Mouse (Mus musculus) midbrain, postnatal 0 days (tissue): ENCODE results near the gene Aldh1a1. TPM values are rescaled to one million over a fixed set of nuclear protein-coding genes. Genes with fewer than 3 reads are reported as not detected.

Source experiments
- ATAC-seq: fragments of 200-750 bp; cut with Nextera tagmentation; 2 replicates; pipeline ENCODE4 v1.8.0; 2017; ENCODE audit warnings: moderate number of reproducible peaks, mild to moderate bottlenecking, moderate TSS enrichment, moderate library complexity; ENCODE audit not compliant: low FRiP score
- DNase-seq: peaks from one replicate; pipeline ENCODE4 v3.0.0-alpha.2; 2015; ENCODE audit warnings: low spot score
- H3K27ac ChIP-seq: fragments of 300-500 bp; sonication (generic); 2 replicates; pipeline ENCODE4 v1.5.1; 2014; ENCODE audit warnings: low read depth, mild to moderate bottlenecking, low read length, mixed read lengths
- H3K27me3 ChIP-seq: fragments of 300-500 bp; sonication (generic); 2 replicates; pipeline ENCODE4 v1.6.1; 2014; ENCODE audit warnings: low read length, control low read depth, mixed read lengths; ENCODE audit not compliant: insufficient read depth
- H3K36me3 ChIP-seq: fragments of 300-500 bp; sonication (generic); 2 replicates; pipeline ENCODE4 v1.6.1; 2014; ENCODE audit warnings: low read length, control low read depth, mixed read lengths; ENCODE audit not compliant: insufficient read depth
- H3K4me1 ChIP-seq: fragments of 300-500 bp; sonication (generic); 2 replicates; pipeline ENCODE4 v1.6.1; 2014; ENCODE audit warnings: mild to moderate bottlenecking, control low read depth, antibody characterized with exemption, low read length, mixed read lengths; ENCODE audit not compliant: insufficient read depth
- H3K4me2 ChIP-seq: fragments of 300-500 bp; sonication (generic); 2 replicates; pipeline ENCODE4 v1.6.1; 2014; ENCODE audit warnings: low read depth, mild to moderate bottlenecking, low read length, mixed read lengths; ENCODE audit not compliant: poor library complexity, severe bottlenecking
- H3K4me3 ChIP-seq: fragments of 300-500 bp; sonication (generic); 2 replicates; pipeline ENCODE4 v1.5.1; 2014; ENCODE audit warnings: low read depth, mild to moderate bottlenecking, low read length, moderate library complexity
- H3K9ac ChIP-seq: fragments of 300-500 bp; sonication (generic); replicated peaks from 2 replicates; pipeline ENCODE4 v1.6.1; 2014; ENCODE audit warnings: mild to moderate bottlenecking, low read length, moderate library complexity, mixed read lengths; ENCODE audit not compliant: poor library complexity, severe bottlenecking
- H3K9me3 ChIP-seq: fragments of 300-500 bp; sonication (generic); 2 replicates; pipeline ENCODE4 v1.6.1; 2016; ENCODE audit warnings: low read length, control low read depth
- CTCF ChIP-seq: IDR thresholded peaks from 2 replicates; pipeline ENCODE4 v1.5.1; 2016; ENCODE audit warnings: antibody characterized with exemption, mild to moderate bottlenecking
- WGBS: fragments of 180-500 bp; shearing (Covaris S2); extraction: QIAGEN DNeasy Blood & Tissue Kit; methylation state at CpG from one replicate; pipeline ENCODE4 v1.1.7; 2014; 5-methylcytosine and 5-hydroxymethylcytosine counted together
- polyA plus RNA-seq: library from polyadenylated mRNA; unstranded; fragments of >200 nt; fragmentation: Nextera tagmentation; extraction: Ambion mirVana; gene quantifications from 2 replicates; pipeline ENCODE4 v1.2.1, GENCODE M21; 2015
- total RNA-seq: library from RNA; depleted of rRNA; stranded (reverse); fragments of >200 nt; gene quantifications from 2 replicates; pipeline ENCODE4 v1.2.3, GENCODE M21; 2014

Aldh1a1 gene
- total and polyA plus RNA-seq, 2 experiments from 2014 or later, result 18.1 to 22.0 TPM

GRCm38 (mm10) chr19:20566294-20566693 lies 73.8 kb downstream of the Aldh1a1 start:
- Histone ChIP-seq H3K27me3 (no peaks in the 10 kb centered on the region), H3K36me3 (no peaks in the 10 kb centered on the region), H3K9ac (no peak overlapping the region), H3K9me3 (no peaks in the 10 kb centered on the region), H3K27ac (no peak overlapping the region), H3K4me3 (no peak overlapping the region), H3K4me2 (no peak overlapping the region), H3K4me1 (no peaks in the 10 kb centered on the region)
- ATAC-seq (no peak), DNase-seq (peak; percentile 5)
- no peak for TF ChIP-seq CTCF
- WGBS, result 84% methylated on average over 4 of the region's 4 CpGs

- WGBS, result 94% methylated on average over 2 of the region's 2 CpGs
- no peak for TF ChIP-seq CTCF
- DNase-seq (no peak), ATAC-seq (no peak)
- H3K4me2 ChIP-seq, result no peak overlapping the region
- H3K36me3 ChIP-seq, result no peaks in the 10 kb centered on the region
- no peak overlapping the region for H3K9ac ChIP-seq
- no peaks in the 10 kb centered on the region for H3K27me3 ChIP-seq
- H3K4me3 ChIP-seq, result no peak overlapping the region
- no peaks in the 10 kb centered on the region for H3K4me1 ChIP-seq
- no peak overlapping the region for H3K27ac ChIP-seq
- no peaks in the 10 kb centered on the region for H3K9me3 ChIP-seq
Observed at GRCm38 (mm10) chr19:20567039-20567438, 74.5 kb downstream of the Aldh1a1 start.

GRCm38 (mm10) chr19:20576984-20577383 lies 84.5 kb downstream of the Aldh1a1 start:
- no peak for ATAC-seq
- Histone ChIP-seq H3K36me3 (no peaks in the 10 kb centered on the region), H3K4me3 (no peak overlapping the region), H3K9ac (no peak overlapping the region), H3K9me3 (no peaks in the 10 kb centered on the region), H3K4me2 (no peak overlapping the region), H3K27me3 (no peaks in the 10 kb centered on the region), H3K4me1 (no peaks in the 10 kb centered on the region), H3K27ac (no peak overlapping the region)
- TF ChIP-seq CTCF, result no peak
- 72% methylated on average over 3 of the region's 3 CpGs for WGBS
- DNase-seq, result no peak

- Histone ChIP-seq H3K36me3 (no peaks in the 10 kb centered on the region), H3K4me2 (no peak overlapping the region), H3K9me3 (no peaks in the 10 kb centered on the region), H3K27me3 (no peaks in the 10 kb centered on the region), H3K27ac (no peak overlapping the region), H3K9ac (no peak overlapping the region), H3K4me1 (no peaks in the 10 kb centered on the region), H3K4me3 (no peak overlapping the region)
- DNase-seq (no peak), ATAC-seq (no peak)
- no peak for TF ChIP-seq CTCF
- 82% methylated on average over 5 of the region's 5 CpGs for WGBS
Observed at GRCm38 (mm10) chr19:20577429-20577828, 84.9 kb downstream of the Aldh1a1 start.

GRCm38 (mm10) chr19:20599951-20600350 lies 107.4 kb downstream of the Aldh1a1 start:
- no peaks in the 10 kb centered on the region for H3K9me3 ChIP-seq
- no peaks in the 10 kb centered on the region for H3K27me3 ChIP-seq
- DNase-seq (no peak), ATAC-seq (no peak)
- no peaks in the 10 kb centered on the region for H3K36me3 ChIP-seq
- no peak overlapping the region for H3K27ac ChIP-seq
- H3K4me2 ChIP-seq, result no peak overlapping the region
- H3K4me3 ChIP-seq, result no peak overlapping the region
- no peak for TF ChIP-seq CTCF
- H3K4me1 ChIP-seq, result no peaks in the 10 kb centered on the region
- H3K9ac ChIP-seq, result no peak overlapping the region

- ATAC-seq (no peak), DNase-seq (no peak)
- WGBS, result 78% methylated on average over 3 of the region's 3 CpGs
- Histone ChIP-seq H3K4me1 (no peaks in the 10 kb centered on the region), H3K4me3 (no peak overlapping the region), H3K27me3 (no peaks in the 10 kb centered on the region), H3K27ac (no peak overlapping the region), H3K4me2 (no peak overlapping the region), H3K9me3 (no peaks in the 10 kb centered on the region), H3K36me3 (no peaks in the 10 kb centered on the region), H3K9ac (no peak overlapping the region)
- TF ChIP-seq CTCF, result no peak
Observed at GRCm38 (mm10) chr19:20601739-20602138, 109.2 kb downstream of the Aldh1a1 start.
